Mouse (Mus musculus): ENCODE results near the gene Pank4. TPM values are rescaled to one million over a fixed set of nuclear protein-coding genes. Genes with fewer than 3 reads are reported as not detected.

The Pank4 gene
- total RNA-seq, 2 experiments from 2014 or later: 26.1 to 28.7 TPM

DNA sequence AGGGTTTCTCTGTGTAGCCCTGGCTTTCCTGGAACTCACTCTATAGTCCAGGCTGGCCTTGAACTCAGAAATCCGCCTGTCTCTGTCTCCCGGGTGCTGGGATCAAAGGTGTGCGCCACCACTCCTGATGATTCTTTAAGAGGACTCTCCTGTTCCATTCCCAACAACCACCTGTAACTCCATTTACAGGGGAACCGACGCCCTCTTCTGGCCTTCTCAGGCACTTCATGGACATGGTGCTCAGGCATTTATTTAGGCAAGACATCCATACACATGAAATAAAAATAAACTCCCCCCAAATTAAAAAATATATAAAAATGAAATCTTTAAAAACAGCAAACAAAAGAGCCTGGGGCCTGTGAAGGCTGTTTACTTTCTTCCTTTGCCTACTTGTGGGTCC is 3.2 kb downstream of the Pank4 start:
- no peak for DNase-seq

DNA sequence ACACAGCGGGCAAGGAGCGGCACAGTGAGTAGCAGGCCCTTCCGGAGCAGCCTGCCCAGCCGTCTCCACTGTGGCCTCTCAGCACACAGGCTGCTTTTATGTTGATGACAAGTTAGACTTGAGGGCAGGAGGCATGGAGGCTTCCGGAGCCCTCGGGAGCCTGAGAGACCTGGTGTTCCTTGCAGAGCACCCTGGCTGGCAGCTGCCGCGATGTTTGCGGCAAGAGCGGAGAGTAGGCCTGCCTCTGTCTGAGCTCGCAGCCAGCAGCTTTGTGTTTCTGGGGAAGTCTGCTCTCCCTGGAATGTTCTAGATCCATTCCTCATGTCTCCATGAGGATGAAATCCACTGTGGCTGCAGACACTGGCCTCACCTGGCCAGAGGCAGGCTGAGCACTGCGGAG is 8.6 kb downstream of the Pank4 start:
- DNase-seq: no peak

DNA sequence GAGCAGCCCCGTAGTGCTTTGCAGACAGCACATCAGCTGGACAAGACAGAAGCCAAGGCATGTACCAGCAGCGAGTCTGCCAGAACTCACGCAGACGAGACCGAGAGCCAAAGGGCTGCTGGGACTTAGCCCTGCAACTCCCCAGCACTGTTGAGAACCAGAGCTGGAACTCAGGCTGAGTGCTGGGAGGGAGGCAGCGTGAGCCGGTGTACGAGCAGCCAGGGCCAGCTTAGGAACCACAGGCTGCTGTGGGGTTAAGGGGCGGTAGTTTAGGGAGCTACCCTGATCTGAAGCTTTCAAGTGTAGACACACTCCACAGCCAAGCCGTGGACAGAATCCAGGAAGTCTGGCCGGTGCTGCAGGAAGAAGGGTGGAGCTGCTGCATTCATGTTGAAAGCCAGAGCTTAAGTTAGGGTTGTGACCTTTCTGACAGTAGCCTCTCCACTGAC is 10.3 kb downstream of the Pank4 start:
- peak; percentile 43 for DNase-seq

DNA sequence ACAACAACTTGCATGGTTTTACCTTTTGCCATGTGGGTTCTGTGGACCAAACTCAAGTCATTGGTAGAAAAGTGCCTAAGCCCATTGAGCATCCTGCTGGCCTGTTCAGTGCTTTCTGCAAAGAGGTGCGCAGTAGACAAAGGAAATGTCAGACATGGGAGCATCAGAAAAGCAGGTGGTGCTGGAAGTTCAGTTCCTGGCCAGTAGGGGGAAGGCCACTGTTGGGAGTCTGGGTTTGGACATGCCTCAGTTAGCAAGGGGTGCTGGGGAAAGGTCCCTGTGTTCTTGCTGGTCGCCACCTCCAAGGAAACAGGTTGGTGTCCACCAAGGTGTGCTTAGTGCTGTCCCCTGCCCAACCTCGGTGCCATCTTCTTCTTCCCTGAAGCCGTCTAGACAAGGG is 16.2 kb downstream of the Pank4 start:
- no peak for DNase-seq

DNA sequence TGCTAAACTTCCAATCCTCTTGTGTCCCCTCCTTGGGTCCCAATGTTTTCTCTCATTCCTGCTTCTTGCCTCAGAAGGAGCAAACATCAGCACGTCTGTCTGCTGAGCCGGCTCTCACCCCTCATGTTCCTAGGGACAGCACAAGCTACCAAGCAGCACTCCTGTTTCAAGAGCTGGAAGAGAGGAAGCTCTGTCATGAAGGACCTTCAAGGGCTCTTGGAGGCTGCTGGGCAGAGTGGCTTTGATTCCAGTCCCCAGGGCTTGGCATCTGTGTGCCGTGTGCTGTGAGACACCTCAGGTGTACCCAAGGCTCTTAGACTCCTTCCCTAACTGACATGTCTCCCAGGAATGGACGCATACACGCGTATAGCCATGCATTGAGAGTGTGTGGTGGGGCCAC is 17.2 kb downstream of the Pank4 start:
- no peak for DNase-seq

DNA sequence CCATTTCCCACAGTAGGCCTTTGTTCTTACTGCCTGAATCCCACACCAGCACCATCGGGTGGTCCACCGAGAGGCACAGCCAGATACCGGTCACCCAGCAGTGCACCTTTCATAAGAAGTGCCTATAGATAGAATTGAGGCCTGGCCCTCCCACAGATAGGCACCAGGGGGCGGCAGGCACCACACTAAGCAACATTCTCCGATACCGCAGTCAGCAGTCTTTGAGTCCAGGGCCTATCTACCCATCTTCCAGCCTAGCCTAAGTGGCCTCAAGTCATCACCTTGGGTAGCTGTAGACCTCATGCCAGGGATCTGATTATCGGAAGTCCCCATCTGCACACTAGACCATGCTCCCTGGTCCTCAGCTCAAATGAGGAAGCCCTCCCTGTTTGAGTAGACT is 17.6 kb downstream of the Pank4 start:
- peak; percentile 52 for DNase-seq

DNA sequence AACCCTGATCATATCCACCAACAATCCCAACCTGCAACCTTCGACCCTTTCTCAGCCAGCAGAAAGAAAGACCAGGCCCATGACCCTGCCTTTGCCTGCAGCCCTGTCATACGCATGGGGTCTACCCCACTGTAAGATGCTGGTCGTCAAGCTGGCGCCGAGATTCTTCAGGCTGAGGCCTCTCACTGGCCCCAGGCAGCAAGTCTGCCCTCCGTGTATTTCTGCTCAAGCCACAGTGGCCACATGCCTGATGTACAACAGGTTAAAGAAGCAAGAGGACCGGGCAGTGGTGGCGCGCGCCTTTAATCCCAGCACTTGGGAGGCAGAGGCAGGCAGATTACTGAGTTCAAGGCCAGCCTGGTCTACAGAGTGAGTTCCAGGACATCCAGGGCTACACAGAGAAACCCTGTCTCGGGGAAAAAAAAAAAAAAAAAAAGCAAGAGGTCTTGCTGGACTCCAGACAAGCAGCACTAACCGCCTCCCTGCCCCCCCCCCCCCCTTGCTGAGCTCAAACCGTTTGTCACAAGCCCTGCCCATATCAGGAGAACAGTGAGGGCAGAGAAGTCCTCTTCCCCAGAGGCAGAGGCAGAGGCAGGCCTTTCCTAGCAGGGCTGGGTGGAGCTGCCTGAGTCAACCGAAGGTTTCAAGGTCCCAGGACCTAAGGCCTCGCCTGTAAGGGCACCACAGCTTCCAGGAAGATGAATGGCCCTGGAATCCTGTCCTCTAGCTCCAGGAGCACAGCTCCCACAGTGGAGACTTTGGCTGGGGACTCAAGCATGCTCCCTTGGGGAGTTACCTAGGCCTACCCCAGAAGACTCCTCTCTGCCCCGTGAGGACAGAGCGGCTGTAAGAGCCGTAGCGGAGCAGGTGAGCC is 18.6 kb downstream of the Pank4 start:
- DNase-seq: no peak

DNA sequence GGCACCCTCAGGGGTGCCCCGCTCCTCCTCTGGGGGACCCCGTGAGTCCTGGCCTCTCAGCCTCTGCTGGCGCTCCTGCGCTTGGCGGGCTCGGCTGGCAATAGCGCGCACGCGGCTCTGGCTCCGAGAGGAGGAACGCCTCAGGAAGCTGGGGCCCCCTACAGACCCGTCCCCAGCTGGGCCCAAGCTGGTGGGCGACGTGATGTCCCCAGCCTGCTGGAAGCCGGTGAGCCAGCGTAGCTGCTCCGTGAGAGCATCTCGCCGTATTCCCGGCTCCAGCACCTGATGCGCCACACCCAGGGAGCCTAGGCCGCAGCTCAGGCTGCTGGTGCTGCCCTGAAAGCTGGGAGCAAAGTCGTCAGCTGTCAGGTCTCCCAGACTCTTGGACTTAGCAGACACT is 19.8 kb downstream of the Pank4 start:
- no peak for DNase-seq

DNA sequence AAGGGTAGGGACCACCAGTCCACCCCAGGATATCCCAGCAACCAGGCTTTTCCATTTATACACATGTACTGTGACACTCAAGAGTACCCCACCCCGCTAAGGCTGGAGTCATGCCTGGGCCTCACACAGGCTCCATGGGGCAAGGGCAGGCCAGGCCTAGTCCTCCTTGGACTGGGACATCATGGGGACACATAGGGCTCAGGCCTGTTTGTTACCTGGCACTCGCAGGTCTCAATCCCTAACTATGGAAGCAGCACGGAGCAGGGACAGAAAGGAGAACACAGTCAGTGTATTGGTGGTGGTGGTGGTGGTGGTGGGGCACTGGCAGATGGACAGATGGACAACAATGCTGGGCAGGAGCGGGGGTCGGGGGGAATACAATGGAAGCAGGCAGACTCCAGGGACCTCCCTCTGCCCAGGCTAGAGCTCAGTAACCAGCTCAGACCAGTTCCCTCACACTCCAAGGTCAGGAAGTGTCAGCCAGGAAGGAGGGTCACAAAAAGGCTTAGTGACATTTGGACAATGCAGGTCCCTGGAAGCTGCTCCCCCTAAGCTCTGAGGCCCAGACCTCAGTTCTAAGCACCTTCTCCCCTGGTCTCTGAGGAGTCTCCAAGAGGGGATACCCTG is 21.3 kb downstream of the Pank4 start:
- no peak for DNase-seq

DNA sequence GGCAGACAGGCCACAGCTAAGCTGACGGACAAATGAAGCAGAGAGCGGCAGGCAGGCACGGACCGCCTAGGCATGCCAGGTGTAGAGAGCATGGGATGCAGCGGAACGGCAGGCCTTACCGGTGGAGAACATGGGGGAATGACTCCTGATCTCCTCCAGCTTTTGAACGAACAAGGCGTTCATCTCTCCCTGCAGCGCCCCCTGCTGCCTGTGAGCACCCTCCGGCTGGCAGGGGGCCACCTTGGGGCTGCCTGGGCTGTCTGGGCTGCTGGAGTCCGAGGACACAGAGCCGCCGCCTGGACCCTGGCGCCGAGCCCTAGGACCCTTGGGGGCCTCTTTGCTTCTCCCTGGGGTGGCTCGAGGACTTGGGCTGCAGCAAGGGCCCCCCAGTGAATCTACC is 22.2 kb downstream of the Pank4 start:
- peak; percentile 95 for DNase-seq

DNA sequence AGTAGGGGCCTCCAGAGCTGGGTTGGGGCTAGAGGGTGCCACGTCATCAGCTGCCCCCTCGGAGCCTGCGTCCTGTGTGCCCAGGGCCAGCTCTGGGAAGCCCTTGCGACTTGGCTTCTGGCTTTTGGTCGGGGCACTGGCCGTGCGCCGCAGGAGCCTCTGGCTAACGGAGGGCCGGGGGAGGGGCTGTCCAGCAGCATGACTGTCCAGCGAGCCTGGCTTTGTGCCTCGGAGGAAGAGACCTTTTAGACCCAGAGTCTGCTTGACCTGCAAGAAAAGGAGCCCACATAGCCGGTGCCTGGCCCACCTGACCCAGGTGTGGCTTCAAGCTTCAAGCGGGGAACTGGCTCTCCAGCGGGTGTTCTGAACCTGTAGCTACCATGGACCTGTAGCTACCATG is 22.8 kb downstream of the Pank4 start:
- DNase-seq: no peak

DNA sequence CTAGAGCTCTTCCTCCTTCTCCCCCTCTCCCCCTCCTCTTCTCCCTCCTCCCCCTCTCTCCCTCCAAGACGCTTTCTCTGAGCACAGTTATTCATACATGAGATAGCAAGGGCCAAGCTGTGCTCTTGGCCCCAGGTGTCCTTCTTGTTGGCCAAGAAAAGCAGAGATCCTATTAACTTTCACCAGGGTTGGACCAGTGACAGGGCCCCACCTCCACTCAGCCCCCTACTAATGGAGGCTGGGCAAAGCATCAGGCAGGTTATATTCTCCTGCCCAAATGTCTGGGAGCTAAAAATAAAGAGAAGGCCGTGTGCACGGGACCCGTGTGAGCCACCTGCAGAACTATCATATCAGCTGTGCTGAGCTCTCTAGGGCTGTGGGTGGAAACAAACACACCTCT is 31.0 kb downstream of the Pank4 start:
- DNase-seq: no peak

DNA sequence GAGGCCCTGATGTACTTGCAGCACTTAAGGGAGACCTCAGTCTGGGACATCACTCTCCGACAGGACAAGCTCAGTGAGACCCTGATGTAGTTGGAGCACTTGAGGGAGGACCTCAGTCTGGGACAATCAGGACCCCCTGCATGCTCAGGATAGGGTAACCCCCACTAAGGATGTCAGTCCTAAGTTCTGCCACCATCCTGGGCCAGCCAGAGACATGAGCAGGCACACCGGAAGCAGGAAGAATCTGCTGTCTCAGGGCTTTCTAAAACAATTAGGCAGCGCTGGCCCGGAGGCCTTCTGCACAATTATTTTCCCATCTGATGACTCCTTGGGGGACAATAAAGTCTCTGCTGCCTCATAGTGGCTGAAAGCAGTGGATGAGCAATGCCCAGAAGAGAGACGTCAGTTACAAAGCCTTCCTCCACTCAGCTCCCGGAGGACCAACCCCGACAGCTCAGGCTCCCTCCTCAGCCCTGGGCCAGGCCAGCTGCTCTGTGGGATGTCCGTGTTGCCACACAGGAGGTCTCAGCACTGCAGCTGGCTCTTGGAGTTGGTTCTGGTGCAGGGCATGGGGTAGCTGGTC is 32.7 kb downstream of the Pank4 start:
- DNase-seq: no peak

DNA sequence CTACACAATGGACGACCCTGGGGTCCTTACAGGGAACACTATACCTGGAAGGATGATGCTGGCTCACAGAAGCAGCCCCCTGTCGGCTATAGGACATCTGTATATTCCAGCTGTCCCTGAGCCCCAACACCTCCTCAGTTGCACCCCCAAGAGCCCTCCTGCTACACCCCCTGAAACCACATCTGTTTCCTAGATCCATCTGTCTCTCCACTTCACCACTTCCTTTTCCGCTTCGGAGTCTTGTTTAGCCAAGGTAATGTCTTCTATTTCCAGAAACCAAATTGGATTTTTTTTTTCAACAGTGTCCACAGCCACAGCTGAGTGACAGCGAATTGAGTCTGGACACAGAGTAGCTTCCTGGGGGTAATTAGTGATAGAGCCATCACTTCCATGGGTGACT is 35.5 kb downstream of the Pank4 start:
- no peak for DNase-seq

DNA sequence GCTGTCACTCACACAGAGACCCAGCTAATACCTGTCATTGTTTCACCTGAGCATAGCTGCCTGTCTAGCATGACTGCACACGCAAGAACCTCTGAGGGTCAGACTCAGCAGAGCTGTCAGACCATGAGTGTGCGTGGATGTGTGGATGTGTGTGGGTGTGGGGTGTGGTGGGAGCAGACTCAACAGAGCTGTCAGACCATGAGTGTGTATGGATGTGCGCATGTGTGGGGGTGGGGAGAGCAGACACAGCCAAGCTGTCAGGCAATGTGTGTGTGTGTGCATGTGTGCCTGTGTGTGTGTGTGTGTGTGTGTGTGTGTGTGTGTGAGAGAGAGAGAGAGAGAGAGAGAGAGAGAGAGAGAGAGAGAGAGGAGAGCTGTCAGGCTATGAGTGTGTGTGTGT is 41.4 kb downstream of the Pank4 start:
- DNase-seq: no peak

DNA sequence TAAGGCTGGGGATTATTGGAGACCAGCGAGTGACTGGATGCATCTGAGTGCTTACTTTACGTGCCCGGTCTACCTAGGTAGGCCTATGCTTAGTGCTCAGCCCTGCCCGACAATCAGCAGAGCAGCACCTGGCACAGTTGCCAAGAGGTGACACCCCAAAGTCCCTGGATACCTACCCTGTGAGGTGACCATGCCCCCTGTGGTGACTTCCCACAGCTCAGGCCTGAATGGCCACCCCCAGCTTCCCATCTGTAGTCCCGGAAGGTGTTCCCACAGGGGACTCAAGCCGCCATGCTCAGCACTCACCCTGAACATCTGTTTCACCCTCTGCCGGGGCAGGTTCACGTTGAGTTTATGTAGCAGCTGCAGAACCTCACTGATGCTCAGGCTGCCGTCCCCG is 42.4 kb downstream of the Pank4 start:
- no peak for DNase-seq

DNA sequence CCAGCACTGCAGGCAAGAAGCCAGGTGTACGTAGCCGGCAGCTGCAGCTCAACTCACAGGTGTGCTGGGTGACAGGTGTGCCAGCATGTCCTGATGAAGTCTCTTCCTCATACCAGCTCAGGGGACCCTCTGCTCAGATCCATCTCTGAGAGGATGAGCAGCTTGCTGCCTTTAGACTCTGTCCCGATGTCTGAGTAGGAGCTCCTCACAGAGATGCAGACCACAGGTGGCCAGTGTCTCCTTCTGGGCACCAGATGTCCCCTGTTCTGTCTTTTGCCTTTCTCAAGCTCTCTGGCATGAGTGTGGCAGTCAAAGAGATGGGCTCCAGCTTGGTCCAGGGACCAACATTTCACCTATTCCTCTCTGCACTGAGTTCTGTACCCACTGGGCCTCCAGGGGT is 43.7 kb downstream of the Pank4 start:
- no peak for DNase-seq

DNA sequence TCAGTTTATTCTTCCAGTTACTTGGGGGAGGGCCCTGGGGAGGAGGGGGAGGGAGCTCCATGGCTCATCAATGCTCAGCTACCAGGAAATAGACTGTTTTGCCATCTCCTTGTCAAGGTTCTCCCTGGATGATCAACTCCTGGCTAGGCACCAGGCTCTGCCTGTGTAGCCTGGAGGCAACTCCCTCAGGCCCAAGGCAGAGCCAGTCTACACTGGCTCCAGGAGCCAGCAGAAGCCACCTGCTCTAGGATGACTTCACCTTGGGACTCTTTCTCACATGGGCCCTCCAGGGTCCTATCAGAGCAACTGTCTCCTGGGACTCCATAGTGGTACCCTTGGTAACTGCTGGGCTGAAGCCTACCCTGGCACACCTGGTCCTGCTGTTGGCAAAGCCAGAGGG is 44.2 kb downstream of the Pank4 start:
- DNase-seq: no peak

DNA sequence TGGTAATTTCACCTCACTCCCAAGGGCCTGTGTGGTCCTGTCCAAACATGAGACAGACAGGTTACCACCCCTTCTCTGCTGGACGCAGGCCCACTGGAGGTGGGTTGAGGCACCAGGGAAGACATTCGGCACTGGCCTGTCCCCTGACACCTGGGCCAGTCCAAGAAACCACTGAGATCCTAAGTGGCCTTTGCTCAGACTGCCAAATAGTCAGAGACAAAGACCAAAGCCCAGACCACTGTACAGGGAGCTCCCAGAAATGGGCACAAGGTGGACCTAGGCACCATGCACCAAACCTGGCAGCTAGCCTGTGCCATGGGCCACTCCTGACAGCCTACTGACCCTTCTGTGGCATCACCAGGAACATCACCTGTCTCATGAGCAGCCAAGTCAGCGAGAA is 45.3 kb downstream of the Pank4 start:
- no peak for DNase-seq

DNA sequence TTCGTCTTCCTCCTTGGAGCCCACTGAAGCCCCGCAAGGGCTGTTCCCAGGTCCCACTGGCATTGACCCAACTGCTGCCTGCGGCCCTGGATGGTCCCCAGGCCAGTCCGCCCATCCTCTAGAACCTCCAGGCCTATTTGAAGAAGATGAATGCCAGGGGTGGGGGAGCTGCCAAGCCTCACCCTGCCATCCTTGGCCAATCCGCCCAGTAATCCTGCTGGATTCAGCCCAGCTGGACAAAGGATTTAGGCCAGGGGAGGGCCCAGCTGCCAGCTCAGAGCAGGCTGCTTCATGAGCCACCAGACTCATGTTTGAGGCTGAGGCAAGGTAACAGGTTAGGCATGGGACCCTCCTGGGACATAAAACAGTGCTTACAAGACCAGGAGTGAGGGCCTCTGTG is 46.9 kb downstream of the Pank4 start:
- DNase-seq: peak; percentile 54

DNA sequence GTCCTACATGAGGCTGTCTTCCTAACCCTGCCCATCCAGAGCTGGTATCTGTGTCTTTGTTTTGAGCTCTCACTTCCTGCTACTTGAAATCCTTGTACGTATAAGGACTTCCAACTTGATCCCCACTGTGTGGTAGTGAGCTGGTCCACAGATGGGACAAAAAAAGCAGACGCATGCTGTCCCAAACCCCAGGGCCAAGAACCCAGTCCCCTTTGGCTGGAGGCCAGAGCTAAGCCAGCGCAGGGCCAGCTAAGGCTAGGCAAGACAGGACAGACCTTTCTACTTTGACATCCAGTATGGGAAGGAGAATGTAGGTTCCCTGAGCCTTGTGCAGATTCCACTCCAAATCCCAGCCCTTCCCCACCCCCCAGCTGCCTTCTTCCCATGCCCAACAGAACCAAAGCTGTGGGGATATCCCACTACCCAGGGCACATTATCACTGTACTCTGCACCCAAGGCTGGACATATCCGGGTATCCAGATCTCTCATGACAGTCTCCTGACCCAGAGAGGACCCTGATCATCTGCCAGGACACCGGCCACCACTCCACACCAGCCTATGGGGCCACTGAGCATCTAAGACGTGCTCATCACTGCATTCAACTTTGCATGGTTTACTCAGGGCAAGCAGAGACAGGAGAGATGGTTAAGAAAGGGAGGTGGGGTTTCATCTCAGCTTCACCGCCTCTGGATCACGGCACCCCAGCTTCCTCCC is 47.5 kb downstream of the Pank4 start:
- DNase-seq: peak; percentile 31

DNA sequence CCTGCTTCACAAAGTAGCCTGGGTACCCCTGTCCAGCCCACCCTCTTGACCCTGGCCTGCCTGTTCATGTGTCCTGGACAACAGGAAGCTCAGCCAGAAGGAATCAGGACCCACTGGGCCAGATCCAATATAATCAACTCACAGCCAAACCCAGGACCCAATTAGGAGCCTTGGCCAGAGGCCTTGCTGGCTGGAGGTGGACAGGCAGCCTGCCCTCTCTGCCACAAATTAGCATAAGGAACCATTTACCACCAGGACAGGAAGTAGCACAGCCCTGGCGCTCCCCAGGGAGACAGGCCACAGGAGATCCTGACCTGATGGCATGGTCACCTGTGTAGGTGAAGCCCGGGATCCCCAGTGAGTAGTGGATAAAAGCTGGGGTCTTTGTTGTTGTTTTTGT is 48.2 kb downstream of the Pank4 start:
- no peak for DNase-seq

DNA sequence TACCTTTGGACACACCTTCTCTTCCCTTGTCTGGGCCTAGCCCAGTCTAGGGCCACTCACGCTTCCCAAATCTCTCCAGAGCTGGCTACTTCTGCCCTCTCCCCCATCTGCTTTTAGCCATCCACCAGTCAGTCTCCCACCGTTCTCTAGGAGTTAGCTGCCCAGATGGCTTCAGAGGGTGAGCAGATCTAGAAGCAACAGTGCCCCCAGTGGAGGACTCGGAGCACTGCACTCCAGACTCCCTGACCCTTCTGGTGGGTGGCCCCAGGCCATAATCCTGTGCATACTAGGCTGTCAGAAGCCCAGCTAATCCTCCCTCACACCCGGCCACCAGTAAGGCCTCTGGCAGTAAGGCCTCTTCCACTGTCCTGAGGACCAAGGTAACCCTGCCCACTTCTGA is 48.9 kb downstream of the Pank4 start:
- DNase-seq: peak; percentile 70
